Mouse (Mus musculus): ENCODE measurements around the gene Lcn9.
A peak's percentile ranks its signal among the peaks of the same experiment; 100 is the strongest.

Lcn9 gene

GRCm38 (mm10) chr2:25852626-25853025 lies 29.7 kb downstream of the Lcn9 start:
- DNase-seq: peak; percentile 30 to 39

DNA sequence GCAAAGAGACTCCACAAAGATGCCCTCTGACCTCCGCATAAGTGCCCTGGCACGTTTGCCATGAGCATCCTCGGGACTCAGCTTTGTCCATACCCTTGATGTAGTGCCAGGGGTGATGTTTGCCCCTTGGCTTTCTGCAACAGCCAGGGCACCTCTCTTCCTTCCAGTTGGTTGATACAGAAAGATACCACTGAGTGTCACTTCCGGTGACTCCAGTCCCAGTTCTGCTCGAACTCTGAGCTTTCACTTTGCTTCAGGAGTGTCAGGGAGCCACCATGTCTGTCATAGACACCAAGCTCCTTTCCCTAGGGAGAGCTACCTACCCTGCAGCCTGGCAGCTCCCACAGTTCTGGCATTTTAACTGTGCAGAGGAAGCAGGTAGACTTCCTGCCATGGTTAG lies 31.0 kb downstream of the Lcn9 start:
- no peak for DNase-seq

GRCm38 (mm10) chr2:25859891-25860290 lies 36.9 kb downstream of the Lcn9 start:
- DNase-seq: no peak

DNA sequence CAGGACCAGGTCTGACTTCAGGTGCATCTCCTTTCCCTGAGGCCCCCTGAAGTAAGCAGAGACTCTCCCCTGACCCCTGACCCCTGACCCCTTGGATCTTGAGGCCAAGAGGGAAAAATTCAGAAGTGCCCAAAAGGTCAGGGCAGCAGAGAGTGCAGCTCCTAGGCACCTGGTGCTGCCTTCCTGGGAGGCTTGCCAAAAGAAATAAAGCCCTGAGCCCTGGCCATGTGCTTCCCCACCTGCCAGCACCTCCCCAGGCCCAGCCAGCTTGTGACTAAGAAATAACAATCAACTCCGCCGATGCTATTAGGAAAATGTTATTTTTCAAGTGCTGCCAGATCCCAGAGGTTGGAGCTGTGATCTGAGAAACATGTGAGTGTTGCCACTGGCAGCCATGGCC lies 39.1 kb downstream of the Lcn9 start:
- peak; percentile 23 to 49 for DNase-seq

- DNase-seq: peak; percentile 22 to 37
These were observed 39.8 kb downstream of the Lcn9 start for GRCm38 (mm10) chr2:25862696-25863270.

- DNase-seq: peak; percentile 67 to 73
These were observed 40.6 kb downstream of the Lcn9 start, which contains the start of gene Kcnt1 for GRCm38 (mm10) chr2:25863337-25864131. Kcnt1 (plus strand) TSS chr2:25863734.

- peak; percentile 36 to 52 for DNase-seq
These were observed 41.3 kb downstream of the Lcn9 start for GRCm38 (mm10) chr2:25864230-25864629.

GRCm38 (mm10) chr2:25865412-25865811 lies 42.5 kb downstream of the Lcn9 start:
- DNase-seq: peak; percentile 52 to 55

DNA sequence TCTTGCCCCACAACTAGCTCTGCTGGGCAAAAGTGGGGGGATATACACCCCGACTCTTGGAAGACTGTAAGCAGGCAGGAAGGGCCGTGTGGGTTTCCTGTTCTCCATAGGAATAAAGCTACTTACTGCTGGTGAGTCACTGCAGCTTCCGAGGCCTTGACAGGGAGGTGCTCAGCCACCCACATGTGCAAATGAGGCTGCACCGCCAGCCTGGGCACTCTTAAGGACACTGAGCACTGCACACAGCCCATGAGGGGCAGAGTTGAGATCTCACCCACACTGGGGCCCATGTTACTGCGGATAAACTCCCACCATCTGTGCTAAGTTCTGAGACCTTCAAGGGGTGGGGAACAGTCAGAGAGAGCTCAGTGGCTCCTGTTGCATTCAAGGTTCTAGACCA lies 43.7 kb downstream of the Lcn9 start:
- DNase-seq: no peak

Data from cerebellum, adult 18-20 months (tissue).